Mouse (Mus musculus) frontal cortex, adult 2 months (tissue): ENCODE data around the gene Samd15. TPM values are rescaled to one million over a fixed set of nuclear protein-coding genes. Genes with fewer than 3 reads are reported as not detected.

Experiments
- DNase-seq, 2 experiments: peaks; one replicate each; pipeline ENCODE4 v3.0.0; 2022; ENCODE audit warnings: low spot score in 1 of 2; ENCODE audit errors: extremely low spot score in 1 of 2
- polyA plus RNA-seq: library from polyadenylated mRNA; depleted of rRNA; stranded (reverse); fragments of >200 nt; gene quantifications from 2 replicates; pipeline ENCODE4 v1.2.3, GENCODE M21; 2012; rRNA removed

Samd15 gene
- polyA plus RNA-seq, 1 experiment, result 2.3 TPM

DNA sequence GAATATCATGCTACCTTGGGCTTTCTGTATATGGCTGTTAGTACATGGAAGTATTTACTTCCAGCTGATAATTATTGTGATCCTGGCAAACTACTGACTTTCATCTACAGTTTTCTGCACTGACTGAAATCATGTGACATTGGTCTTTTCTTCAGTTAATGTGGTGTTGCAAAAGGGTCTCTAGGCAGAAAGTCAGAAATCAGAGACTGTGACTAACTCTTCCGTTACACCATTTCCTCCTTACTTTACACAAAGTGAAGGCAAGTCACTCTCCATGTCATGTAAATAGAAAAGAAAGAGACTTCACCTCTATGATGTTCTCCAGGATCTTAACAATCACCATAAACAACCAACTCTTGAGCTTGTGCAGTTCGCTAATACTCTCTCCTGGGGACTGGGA is 30.1 kb downstream of the Samd15 start:
- no peak for DNase-seq

DNA sequence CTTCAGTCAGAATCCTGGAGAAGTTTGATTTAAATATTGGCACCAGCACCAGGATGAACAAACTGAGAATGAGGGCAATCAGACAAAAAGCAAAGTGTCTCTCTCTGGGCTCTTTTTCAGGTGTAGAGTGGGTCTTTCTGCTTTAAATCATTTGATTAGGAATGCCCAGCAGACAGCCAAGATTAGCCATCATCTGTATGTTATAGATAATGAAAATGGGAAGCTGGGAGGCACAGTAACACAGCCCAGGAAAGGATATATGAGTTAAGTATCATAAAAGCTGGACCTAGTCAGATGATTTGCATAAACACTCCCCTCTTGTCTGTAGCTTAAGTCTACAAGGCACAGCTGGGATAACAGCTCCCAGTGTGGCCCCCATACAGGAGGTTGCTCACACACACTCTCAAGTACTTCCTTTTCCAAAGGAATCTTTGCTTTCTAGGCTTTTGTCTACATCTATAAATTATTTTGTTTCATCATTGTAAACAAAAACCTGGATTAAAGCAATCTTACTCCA is 30.9 kb downstream of the Samd15 start:
- DNase-seq, result no peak

DNA sequence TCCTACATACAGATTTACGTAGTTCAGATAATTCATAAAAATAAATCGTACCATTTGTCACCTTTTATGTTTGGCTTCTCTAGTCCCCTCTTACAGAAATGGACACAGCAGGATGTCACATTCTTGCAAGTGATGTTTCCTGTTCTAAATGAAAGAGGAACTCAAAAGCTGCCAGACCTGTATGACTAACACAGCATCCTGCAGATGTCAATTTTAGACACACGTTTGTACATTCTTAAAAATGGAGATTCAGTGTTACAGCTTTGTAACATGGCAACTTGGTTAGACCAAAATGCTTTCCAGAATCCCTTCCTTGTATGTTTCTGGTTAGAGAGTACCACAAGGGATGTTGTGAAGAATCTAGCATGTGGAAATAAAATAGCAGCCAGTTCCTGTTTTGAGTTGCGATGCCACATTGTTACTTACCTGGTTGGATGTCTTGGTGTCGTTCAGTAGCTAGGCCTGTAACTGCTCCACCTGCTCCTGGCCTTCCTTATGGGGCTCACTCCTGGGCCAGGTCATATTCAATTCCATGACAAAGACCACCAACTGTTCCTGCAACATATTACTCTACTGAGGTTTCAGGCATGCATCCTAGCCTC is 37.5 kb downstream of the Samd15 start:
- peak in 1 of 2 experiments; percentile 15 for DNase-seq

DNA sequence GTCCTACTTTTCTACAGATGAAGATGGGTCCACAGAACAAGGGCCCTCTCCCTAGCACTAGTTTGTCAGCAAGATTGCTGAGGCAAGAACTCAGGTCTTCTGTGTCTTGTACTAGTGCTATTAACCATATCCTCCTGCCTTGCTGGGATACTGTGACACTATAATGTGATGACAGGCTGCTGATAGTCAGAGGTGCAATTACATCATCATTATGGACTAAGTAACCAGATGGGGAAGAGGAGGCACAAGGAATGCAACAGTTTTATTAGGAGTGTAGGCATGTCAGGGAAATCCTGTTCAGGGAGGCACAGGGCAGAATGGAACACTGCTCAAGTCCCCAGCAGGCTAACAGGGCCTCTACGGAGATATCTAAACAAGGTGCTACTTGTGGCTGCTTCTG is 39.1 kb downstream of the Samd15 start, which contains the start of gene Noxred1:
Gene Noxred1, minus strand, starts transcription at position 101 of the 400 bp plus-strand sequence.
- DNase-seq, result no peak

DNA sequence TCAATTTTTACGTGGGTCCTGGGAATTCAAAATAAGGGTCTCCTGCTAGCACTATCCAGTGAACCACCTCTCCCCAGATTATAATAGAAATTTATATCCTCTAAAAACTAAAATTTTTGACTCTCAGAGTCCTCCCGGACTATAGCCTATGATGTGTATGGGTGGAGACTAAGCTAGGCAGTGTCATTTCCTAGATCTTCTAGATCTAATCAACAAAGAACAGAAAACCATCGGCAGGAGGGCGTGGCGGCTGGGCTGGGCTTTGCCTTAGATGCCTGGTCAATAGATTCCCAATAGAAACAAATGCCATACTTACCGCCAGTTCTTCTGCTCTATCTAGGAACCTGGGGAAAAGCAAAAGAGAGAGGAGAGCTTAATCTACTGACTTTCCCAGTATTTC is 50.6 kb downstream of the Samd15 start:
- no peak for DNase-seq

DNA sequence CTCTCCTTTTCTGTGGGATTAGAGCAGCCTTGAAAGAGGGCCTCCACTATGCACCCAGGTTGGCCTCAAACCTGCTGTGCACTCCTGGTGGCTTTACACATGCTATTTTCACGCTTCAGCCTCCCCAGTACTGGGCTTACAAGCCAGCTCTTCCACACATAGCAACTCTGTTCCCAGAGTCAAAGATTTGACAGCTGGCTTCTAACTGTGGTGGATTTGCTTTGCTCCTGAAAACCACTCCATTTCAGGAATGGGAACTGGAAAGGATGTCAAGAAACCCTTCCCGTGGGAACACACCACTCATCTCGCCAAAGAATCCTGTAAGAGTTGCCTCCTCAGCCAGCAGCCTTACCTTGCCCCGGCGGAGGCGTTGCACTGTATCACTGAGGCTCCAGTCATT is 54.4 kb downstream of the Samd15 start:
- DNase-seq, result peak in 1 of 2 experiments; percentile 20

DNA sequence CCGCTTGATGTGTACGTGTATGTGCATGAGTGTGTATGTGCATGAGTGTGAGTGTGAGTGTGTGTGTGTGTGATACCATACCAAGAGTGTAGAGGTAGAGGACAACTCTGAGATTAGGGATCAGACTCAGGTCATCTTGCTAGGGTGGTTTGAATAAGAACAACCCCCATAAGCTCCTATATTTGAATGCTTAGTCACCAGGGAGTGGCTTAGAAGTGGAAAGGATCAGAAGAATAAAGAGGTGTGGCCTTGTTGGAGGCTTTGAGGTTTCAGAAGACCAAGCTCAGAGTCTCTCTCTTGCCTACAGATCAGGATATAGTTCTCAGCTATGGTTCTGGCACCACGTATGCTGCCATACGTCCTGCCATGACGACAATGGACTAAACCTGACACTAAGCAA is 57.1 kb downstream of the Samd15 start:
- no peak for DNase-seq

DNA sequence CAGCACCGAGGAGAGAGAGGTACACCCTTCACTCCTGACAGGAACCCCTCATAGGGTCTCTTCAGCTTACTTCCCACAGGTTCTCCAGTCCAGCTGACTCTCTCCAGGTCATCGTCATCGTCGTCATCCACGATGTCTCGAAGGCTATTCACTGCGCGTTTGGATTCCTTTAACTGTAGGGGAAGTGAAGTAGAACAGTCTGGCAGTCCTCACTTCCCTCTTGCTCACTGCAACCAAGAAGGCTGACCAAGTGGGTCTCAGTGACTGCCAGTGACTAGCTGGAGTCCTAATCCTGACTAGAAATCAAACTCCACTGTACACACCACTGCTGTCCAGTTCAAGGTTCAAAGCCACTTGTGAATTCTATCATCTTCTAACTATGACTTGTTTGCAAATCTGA is 61.0 kb downstream of the Samd15 start:
- DNase-seq, result no peak

Other genes starting within 250 kb of the Samd15 start
- 35.4 and 41.3 TPM in 2 replicates for gene Zdhhc22, start 209.3 kb upstream of the Samd15 start, polyA plus RNA-seq
- gene Tmem63c, start 178.4 kb upstream of the Samd15 start, polyA plus RNA-seq, result 26.0 and 31.8 TPM in 2 replicates
- gene Ngb, start 97.2 kb upstream of the Samd15 start, polyA plus RNA-seq, result 3.2 and 4.2 TPM in 2 replicates
- gene Gstz1, start 52.6 kb upstream of the Samd15 start, polyA plus RNA-seq, result 80.2 and 90.2 TPM in 2 replicates
- gene Pomt2, start 51.8 kb upstream of the Samd15 start, polyA plus RNA-seq, result 18.4 and 21.0 TPM in 2 replicates
- 18.6 and 21.4 TPM in 2 replicates for gene Tmed8, start 731 bp downstream of the Samd15 start, polyA plus RNA-seq
- gene Noxred1, start 39.0 kb downstream of the Samd15 start, polyA plus RNA-seq, result 1.5 and 1.8 TPM in 2 replicates
- gene Vipas39, start 66.5 kb downstream of the Samd15 start, polyA plus RNA-seq, result 66.9 and 72.8 TPM in 2 replicates
- 177 and 187 TPM in 2 replicates for gene Ahsa1, start 66.8 kb downstream of the Samd15 start, polyA plus RNA-seq
- gene Ism2, start 100.0 kb downstream of the Samd15 start, polyA plus RNA-seq, result 0.18 and 0.42 TPM in 2 replicates
- 19.3 and 22.8 TPM in 2 replicates for gene Sptlc2, start 188.6 kb downstream of the Samd15 start, polyA plus RNA-seq
- 66.7 and 70.4 TPM in 2 replicates for gene Slirp, start 244.2 kb downstream of the Samd15 start, polyA plus RNA-seq
- 17.3 and 20.0 TPM in 2 replicates for gene Alkbh1, start 244.3 kb downstream of the Samd15 start, polyA plus RNA-seq